Mouse (Mus musculus): ENCODE data around the gene Gfm1.

GRCm38 (mm10) chr3:67493132-67493531 is 63.2 kb downstream of the Gfm1 start:
- TF ChIP-seq EP300 (IDR thresholded peaks at IDR 0.05; ENCODE audit: insufficient read depth, low read depth, low read length) (no peak), POLR2A (IDR thresholded peaks at IDR 0.05; ENCODE audit: insufficient read depth, low read length) (no peak), CTCF (IDR thresholded peaks at IDR 0.05; ENCODE audit: low read depth, low read length) (no peak)
